Mouse (Mus musculus) layer of hippocampus, adult 9-10 months (tissue): ENCODE measurements around the gene 1110008P14Rik.
"Not testable (repeated sequence)": the region's sequence is repeated elsewhere in the genome, so short reads cannot be mapped to it uniquely, and the experiment has no call there.

Experiments
- DNase-seq: peaks from one replicate; pipeline ENCODE4 v3.0.0; 2022; ENCODE audit warnings: low spot score

The 1110008P14Rik gene

GRCm38 (mm10) chr2:32362817-32363340 is 18.9 kb downstream of the 1110008P14Rik start:
- no peak for DNase-seq

- DNase-seq, result not testable (repeated sequence)
Measured at GRCm38 (mm10) chr2:32362274-32362673, 19.5 kb downstream of the 1110008P14Rik start.

- no peak for DNase-seq
Measured at GRCm38 (mm10) chr2:32361437-32361836, 20.3 kb downstream of the 1110008P14Rik start.

GRCm38 (mm10) chr2:32360741-32361140 is 21.0 kb downstream of the 1110008P14Rik start:
- DNase-seq, result no peak

- DNase-seq, result no peak
Measured at GRCm38 (mm10) chr2:32358381-32358780, 23.4 kb downstream of the 1110008P14Rik start.

GRCm38 (mm10) chr2:32357710-32358109 is 24.0 kb downstream of the 1110008P14Rik start:
- DNase-seq, result no peak

- DNase-seq, result no peak
Measured at GRCm38 (mm10) chr2:32356216-32356615, 25.5 kb downstream of the 1110008P14Rik start.

- no peak for DNase-seq
Measured at GRCm38 (mm10) chr2:32354336-32354895, 27.3 kb downstream of the 1110008P14Rik start.

GRCm38 (mm10) chr2:32353836-32354235 is 27.9 kb downstream of the 1110008P14Rik start:
- no peak for DNase-seq

- DNase-seq, result peak; percentile 88
Measured at GRCm38 (mm10) chr2:32353007-32353542, 28.7 kb downstream of the 1110008P14Rik start, which contains the start of gene Dnm1. Dnm1 (minus strand) TSS chr2:32353338.

GRCm38 (mm10) chr2:32352151-32353006 is 29.4 kb downstream of the 1110008P14Rik start, which contains the start of gene Ciz1:
Ciz1 (plus strand) TSS chr2:32352327.
- no peak for DNase-seq

- no peak for DNase-seq
Measured at GRCm38 (mm10) chr2:32351471-32351961, 30.2 kb downstream of the 1110008P14Rik start.

- DNase-seq, result no peak
Measured at GRCm38 (mm10) chr2:32350471-32351051, 31.2 kb downstream of the 1110008P14Rik start.

- DNase-seq, result no peak
Measured at GRCm38 (mm10) chr2:32349625-32350255, 32.0 kb downstream of the 1110008P14Rik start.

- DNase-seq, result no peak
Measured at GRCm38 (mm10) chr2:32348311-32348710, 33.4 kb downstream of the 1110008P14Rik start.

GRCm38 (mm10) chr2:32347019-32347418 is 34.7 kb downstream of the 1110008P14Rik start:
- DNase-seq, result no peak

- DNase-seq, result no peak
Measured at GRCm38 (mm10) chr2:32344598-32345321, 37.0 kb downstream of the 1110008P14Rik start.

GRCm38 (mm10) chr2:32344056-32344455 is 37.7 kb downstream of the 1110008P14Rik start:
- DNase-seq, result no peak

- no peak for DNase-seq
Measured at GRCm38 (mm10) chr2:32343351-32343671, 38.4 kb downstream of the 1110008P14Rik start.

- DNase-seq, result no peak
Measured at GRCm38 (mm10) chr2:32342539-32343350, 39.0 kb downstream of the 1110008P14Rik start.
